Mouse (Mus musculus): Measurements from ENCODE around the gene Zfp322a. TPM values are rescaled to one million over a fixed set of nuclear protein-coding genes. Genes with fewer than 3 reads are reported as not detected.

The Zfp322a gene
- polyA plus RNA-seq, 1 experiment from 2014 or later: 51.9 TPM

DNA sequence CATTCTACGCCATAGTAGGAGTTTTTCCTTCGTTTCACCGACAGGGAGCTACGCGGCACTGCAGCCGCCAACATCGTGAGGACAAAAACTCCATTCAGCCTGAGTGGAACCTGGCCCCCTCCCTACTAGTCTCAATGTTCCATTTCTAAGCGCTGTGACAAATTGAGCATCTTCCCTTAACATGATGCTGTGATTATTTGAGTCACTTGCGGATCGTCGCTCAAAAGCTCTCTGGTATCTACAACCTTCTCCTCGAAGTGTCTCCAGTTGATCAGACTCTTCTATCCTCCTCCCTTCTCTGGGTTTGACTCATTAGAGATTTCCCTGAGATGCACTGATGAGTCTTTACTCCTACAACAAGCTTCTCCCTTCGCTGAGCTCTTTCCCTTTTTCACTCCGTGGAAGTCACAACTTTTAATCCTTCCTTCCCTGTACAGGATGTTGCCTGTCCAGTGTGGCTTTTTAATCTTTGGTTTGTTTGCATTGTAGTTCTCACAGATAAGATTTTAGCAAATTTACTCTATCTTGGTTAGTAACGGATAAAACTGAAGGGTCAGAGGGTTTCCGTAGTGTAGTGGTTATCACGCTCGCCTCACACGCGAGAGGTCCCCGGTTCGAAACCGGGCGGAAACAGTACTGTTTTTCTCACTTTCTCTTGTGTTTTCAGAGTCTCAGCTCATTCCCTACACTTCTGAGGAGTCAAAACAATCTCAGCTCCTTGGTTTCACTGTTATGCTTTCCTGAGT is 61.8 kb downstream of the Zfp322a start:
- Histone ChIP-seq H3K4me1 (ENCODE audit: control insufficient read depth, insufficient read depth, low read length) (0 out of 2 replicates have a peak, but pooled peaks cover 5% of the 10 kb centered on the region), H3K27me3 (ENCODE audit: control insufficient read depth, insufficient read depth, low read length) (peaks cover 22% of the 10 kb centered on the region), H3K36me3 (ENCODE audit: control insufficient read depth, insufficient read depth, low read length) (no peaks in the 10 kb centered on the region), H3K9me3 (ENCODE audit: control insufficient read depth, low read length) (no peaks in the 10 kb centered on the region), H3K27ac (ENCODE audit: low read depth, low read length) (no peak overlapping the region), H3K9ac (replicated peaks; ENCODE audit: low read depth, low read length) (no peak overlapping the region), H3K4me3 (ENCODE audit: low read depth, low read length) (peak overlapping the region; percentile 20), H3K4me2 (ENCODE audit: low read depth, low read length) (peak overlapping the region; percentile 30; the same call in 1 of the 2 replicates)
- 2% methylated on average over 24 of the region's 24 CpGs for WGBS
- peak; percentile 36; the same call in 1 of the 2 replicates for ATAC-seq (ENCODE audit: low read depth)

DNA sequence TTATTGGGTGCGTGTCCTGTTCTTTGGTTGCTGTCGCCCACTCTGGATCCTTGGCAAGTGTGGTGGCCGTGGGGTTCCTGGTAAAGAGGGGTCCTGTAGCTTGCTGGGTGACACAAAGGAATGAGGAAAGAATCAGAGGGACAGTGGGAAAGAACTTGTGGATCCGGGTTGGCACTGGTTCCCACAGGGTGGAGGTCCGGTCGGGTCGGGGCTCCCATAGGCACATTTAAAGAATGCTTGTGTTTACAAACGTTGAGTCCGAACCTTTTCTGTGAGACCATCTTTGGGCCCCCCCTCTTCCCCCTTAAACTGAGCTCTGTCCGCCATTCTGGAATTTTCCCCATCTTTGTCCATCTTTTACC is 62.3 kb downstream of the Zfp322a start:
- Histone ChIP-seq H3K4me1 (ENCODE audit: control insufficient read depth, insufficient read depth, low read length) (0 out of 2 replicates have a peak, but pooled peaks cover 5% of the 10 kb centered on the region), H3K27ac (ENCODE audit: low read depth, low read length) (no peak overlapping the region), H3K27me3 (ENCODE audit: control insufficient read depth, insufficient read depth, low read length) (peaks cover 22% of the 10 kb centered on the region), H3K4me3 (ENCODE audit: low read depth, low read length) (peak overlapping the region; percentile 20; the same call in 1 of the 2 replicates), H3K9me3 (ENCODE audit: control insufficient read depth, low read length) (no peaks in the 10 kb centered on the region), H3K9ac (replicated peaks; ENCODE audit: low read depth, low read length) (no peak overlapping the region), H3K36me3 (ENCODE audit: control insufficient read depth, insufficient read depth, low read length) (no peaks in the 10 kb centered on the region), H3K4me2 (ENCODE audit: low read depth, low read length) (peak overlapping the region; percentile 30; the same call in 1 of the 2 replicates)
- 9% methylated on average over 10 of the region's 10 CpGs for WGBS
- no peak for ATAC-seq (ENCODE audit: low read depth)

Other genes starting within 250 kb of the Zfp322a start
- not detected in 2 replicates for gene Vmn1r218, start 236.1 kb downstream of the Zfp322a start, polyA plus RNA-seq (2014; fragmentation: Nextera tagmentation; extraction: Ambion mirVana)
- not detected in 2 replicates for gene Vmn1r219, start 209.9 kb downstream of the Zfp322a start, polyA plus RNA-seq (2014; fragmentation: Nextera tagmentation; extraction: Ambion mirVana)
- not detected in 2 replicates for gene Vmn1r220, start 181.2 kb downstream of the Zfp322a start, polyA plus RNA-seq (2014; fragmentation: Nextera tagmentation; extraction: Ambion mirVana)
- gene Vmn1r221, start 155.1 kb downstream of the Zfp322a start, polyA plus RNA-seq (2014; fragmentation: Nextera tagmentation; extraction: Ambion mirVana): not detected in 2 replicates
- not detected in 2 replicates for gene Vmn1r222, start 133.3 kb downstream of the Zfp322a start, polyA plus RNA-seq (2014; fragmentation: Nextera tagmentation; extraction: Ambion mirVana)
- not detected in 2 replicates for gene Vmn1r223, start 122.1 kb downstream of the Zfp322a start, polyA plus RNA-seq (2014; fragmentation: Nextera tagmentation; extraction: Ambion mirVana)
- gene Abt1, start 54.7 kb upstream of the Zfp322a start, polyA plus RNA-seq (2014; fragmentation: Nextera tagmentation; extraction: Ambion mirVana): 8.8 and 9.5 TPM in 2 replicates
- 0.17 TPM in 1 of 2 replicates, not detected in the other for gene Btn1a1, start 96.7 kb upstream of the Zfp322a start, polyA plus RNA-seq (2014; fragmentation: Nextera tagmentation; extraction: Ambion mirVana)
- not detected in 2 replicates for gene Btn2a2, start 119.6 kb upstream of the Zfp322a start, polyA plus RNA-seq (2014; fragmentation: Nextera tagmentation; extraction: Ambion mirVana)
- 1.7 and 2.1 TPM in 2 replicates for gene Hist1h4h, start 161.8 kb upstream of the Zfp322a start, polyA plus RNA-seq (2014; fragmentation: Nextera tagmentation; extraction: Ambion mirVana)
- not detected in 2 replicates for gene Hist1h2af, start 164.7 kb upstream of the Zfp322a start, polyA plus RNA-seq (2014; fragmentation: Nextera tagmentation; extraction: Ambion mirVana)
- gene Hist1h3g, start 166.2 kb upstream of the Zfp322a start, polyA plus RNA-seq (2014; fragmentation: Nextera tagmentation; extraction: Ambion mirVana): 0.72 TPM in 1 of 2 replicates, not detected in the other
- 0.33 TPM in 1 of 2 replicates, not detected in the other for gene Hist1h2bh, start 174.2 kb upstream of the Zfp322a start, polyA plus RNA-seq (2014; fragmentation: Nextera tagmentation; extraction: Ambion mirVana)
- 0.52 TPM in 1 of 2 replicates, not detected in the other for gene Hist1h3f, start 174.8 kb upstream of the Zfp322a start, polyA plus RNA-seq (2014; fragmentation: Nextera tagmentation; extraction: Ambion mirVana)
- gene Hist1h4f, start 182.4 kb upstream of the Zfp322a start, polyA plus RNA-seq (2014; fragmentation: Nextera tagmentation; extraction: Ambion mirVana): not detected in 2 replicates
- gene Hist1h1d, start 184.1 kb upstream of the Zfp322a start, polyA plus RNA-seq (2014; fragmentation: Nextera tagmentation; extraction: Ambion mirVana): 0.07 and 0.13 TPM in 2 replicates
- gene Hist1h3e, start 193.2 kb upstream of the Zfp322a start, polyA plus RNA-seq (2014; fragmentation: Nextera tagmentation; extraction: Ambion mirVana): 1.9 and 2.4 TPM in 2 replicates
- 11.7 and 12.9 TPM in 2 replicates for gene Hist1h2ae, start 202.0 kb upstream of the Zfp322a start, polyA plus RNA-seq (2014; fragmentation: Nextera tagmentation; extraction: Ambion mirVana)
- gene Hist1h2bg, start 202.2 kb upstream of the Zfp322a start, polyA plus RNA-seq (2014; fragmentation: Nextera tagmentation; extraction: Ambion mirVana): 0.75 and 1.1 TPM in 2 replicates
- 0.94 TPM in 1 of 2 replicates, not detected in the other for gene Hist1h2bf, start 205.0 kb upstream of the Zfp322a start, polyA plus RNA-seq (2014; fragmentation: Nextera tagmentation; extraction: Ambion mirVana)
- gene Hist1h2ad, start 205.2 kb upstream of the Zfp322a start, polyA plus RNA-seq (2014; fragmentation: Nextera tagmentation; extraction: Ambion mirVana): 1.1 TPM in 1 of 2 replicates, not detected in the other
- 0.50 and 1.1 TPM in 2 replicates for gene Hist1h3d, start 206.6 kb upstream of the Zfp322a start, polyA plus RNA-seq (2014; fragmentation: Nextera tagmentation; extraction: Ambion mirVana)
- gene Hist1h4d, start 212.4 kb upstream of the Zfp322a start, polyA plus RNA-seq (2014; fragmentation: Nextera tagmentation; extraction: Ambion mirVana): 23.6 and 25.2 TPM in 2 replicates